Mouse (Mus musculus) testis, adult 2 months (tissue): Measurements from ENCODE around the gene Nppc.

Experiments used
- CTCF ChIP-seq: fragments of 200-500 bp; IDR thresholded peaks from 2 replicates; pipeline ENCODE4 v1.5.1; 2012; ENCODE audit warnings: low read depth, mild to moderate bottlenecking, inconsistent platforms, low read length, moderate library complexity; ENCODE audit not compliant: control insufficient read depth, insufficient read depth, insufficient replicate concordance
- POLR2A ChIP-seq: fragments of 200-500 bp; IDR thresholded peaks from 2 replicates; pipeline ENCODE4 v1.6.1; 2012; ENCODE audit warnings: low read depth, mild to moderate bottlenecking, inconsistent platforms, low read length, moderate library complexity; ENCODE audit not compliant: control insufficient read depth

- TF ChIP-seq POLR2A = no peak
- no peak for TF ChIP-seq CTCF
Measured at GRCm38 (mm10) chr1:86622296-86622695, 48.1 kb downstream of the Nppc start.
